Mouse (Mus musculus) kidney, adult 9 months (tissue): ENCODE data around the gene Amhr2.

Experiments used
- DNase-seq: peaks from one replicate; pipeline ENCODE4 v3.0.0; 2022

Amhr2 gene

GRCm38 (mm10) chr15:102424657-102425056 lies 20.5 kb upstream of the Amhr2 start:
- no peak for DNase-seq

DNA sequence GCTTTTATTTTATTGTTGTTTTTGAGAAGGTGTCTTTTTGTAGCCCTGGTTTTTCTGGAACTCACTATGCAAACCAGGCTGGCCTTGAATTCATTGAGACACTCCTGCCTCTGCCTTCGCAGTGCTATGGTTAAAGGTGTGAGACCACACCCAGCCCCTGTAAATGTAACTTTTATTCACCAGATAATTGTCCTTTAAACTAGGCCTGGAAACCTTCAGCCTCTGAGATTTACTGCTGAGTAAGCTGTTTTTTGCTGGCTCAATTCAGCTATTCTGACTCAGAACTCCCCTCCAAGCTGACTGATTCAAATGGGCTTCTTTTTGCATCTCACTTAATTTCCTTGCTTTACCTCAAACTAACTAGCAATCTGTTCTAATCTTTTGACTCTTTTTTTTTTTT lies 18.2 kb upstream of the Amhr2 start:
- DNase-seq = no peak

GRCm38 (mm10) chr15:102432046-102432445 lies 13.1 kb upstream of the Amhr2 start:
- no peak for DNase-seq

GRCm38 (mm10) chr15:102433173-102433572 lies 12.0 kb upstream of the Amhr2 start:
- no peak for DNase-seq

- DNase-seq = peak; percentile 93
Measured at GRCm38 (mm10) chr15:102442490-102442889, 2.7 kb upstream of the Amhr2 start.

DNA sequence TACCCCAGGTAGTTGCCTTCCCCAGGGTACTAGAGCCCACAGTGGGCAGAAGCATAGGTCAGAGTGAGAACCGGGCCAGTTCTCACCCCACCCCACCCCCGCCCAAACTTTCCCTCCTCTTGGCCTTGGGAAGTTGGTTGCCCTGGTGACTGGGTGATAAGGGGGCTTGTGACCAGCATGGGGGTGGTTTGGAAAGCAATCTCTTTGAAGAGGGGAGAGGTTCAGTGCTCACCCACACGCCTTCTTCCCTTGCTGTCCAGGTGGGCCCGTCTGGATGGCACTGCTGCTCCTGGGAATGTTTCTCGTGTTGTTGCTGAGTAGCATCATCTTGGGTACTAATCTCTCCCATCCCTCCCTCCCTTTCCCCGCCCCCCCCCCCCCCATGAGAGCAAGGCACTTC lies 1.3 kb downstream of the Amhr2 start:
- no peak for DNase-seq

DNA sequence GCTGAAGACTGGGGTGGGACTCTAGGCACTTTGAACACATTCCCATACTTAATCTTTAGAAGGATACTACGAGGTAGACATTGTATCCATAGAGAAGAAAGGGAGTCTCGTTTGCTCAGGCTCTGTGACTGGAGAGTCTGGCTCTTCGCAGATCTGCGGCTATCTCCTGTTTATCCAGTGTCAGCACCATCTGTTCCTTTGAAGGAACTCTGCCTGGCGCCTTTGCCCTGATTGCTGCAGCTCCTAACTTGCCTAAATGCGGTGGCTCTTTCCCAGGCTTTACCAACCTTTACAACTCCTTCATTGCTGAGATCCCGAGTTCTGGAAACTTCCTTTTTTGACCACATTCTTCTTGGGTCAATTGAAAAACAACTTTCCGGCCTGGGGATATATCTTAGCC lies 4.2 kb downstream of the Amhr2 start:
- DNase-seq = no peak

- DNase-seq = peak; percentile 64
Measured at GRCm38 (mm10) chr15:102450928-102451327, 5.8 kb downstream of the Amhr2 start.

- DNase-seq = no peak
Measured at GRCm38 (mm10) chr15:102451666-102452430, 6.7 kb downstream of the Amhr2 start.

GRCm38 (mm10) chr15:102455993-102456392 lies 10.8 kb downstream of the Amhr2 start:
- peak; percentile 33 for DNase-seq

- DNase-seq = no peak
Measured at GRCm38 (mm10) chr15:102458050-102458736, 13.0 kb downstream of the Amhr2 start.

- peak; percentile 99 for DNase-seq
Measured at GRCm38 (mm10) chr15:102458904-102459317, 13.7 kb downstream of the Amhr2 start, which contains the start of gene Prr13. Gene Prr13 (plus strand): TSS chr15:102459028.

- no peak for DNase-seq
Measured at GRCm38 (mm10) chr15:102459381-102459780, 14.2 kb downstream of the Amhr2 start.

DNA sequence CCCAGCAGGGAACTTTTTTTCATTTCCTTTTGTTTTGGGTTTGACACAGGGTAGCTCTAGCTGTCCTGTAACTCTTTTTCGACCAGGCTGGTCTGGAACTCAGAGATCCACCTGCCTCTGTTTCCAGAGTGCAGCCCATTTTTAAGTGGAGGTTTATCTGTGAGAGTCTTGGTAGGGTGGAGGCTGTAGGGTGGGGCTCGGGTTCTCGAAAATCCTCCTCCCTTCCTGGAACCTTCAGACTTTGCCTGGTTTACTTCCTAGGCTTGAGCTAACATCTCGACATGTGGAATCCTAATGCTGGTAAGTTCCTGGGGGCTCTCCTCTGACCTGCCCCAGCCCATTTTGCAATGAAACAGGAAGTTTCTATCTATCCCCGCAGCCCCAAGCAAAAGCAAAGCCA lies 14.7 kb downstream of the Amhr2 start:
- no peak for DNase-seq

DNA sequence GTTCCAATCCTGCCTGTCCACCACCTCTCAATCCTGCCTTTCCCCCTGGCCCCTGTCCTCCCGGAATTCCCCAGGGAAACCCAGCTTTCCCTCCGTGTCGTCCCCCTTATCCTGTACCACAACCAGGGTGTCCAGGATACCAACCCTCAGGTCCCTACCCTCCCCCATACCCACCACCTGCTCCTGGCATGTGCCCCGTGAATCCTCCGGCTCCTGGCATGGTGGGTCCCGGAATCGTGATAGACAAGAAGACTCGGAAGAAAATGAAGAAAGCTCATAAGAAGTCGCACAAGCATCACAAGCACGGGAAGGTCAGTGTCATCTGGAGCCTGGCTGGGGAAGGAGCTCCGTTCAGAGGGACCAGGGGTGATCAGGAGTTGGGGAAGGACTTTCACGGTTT lies 15.2 kb downstream of the Amhr2 start:
- no peak for DNase-seq

DNA sequence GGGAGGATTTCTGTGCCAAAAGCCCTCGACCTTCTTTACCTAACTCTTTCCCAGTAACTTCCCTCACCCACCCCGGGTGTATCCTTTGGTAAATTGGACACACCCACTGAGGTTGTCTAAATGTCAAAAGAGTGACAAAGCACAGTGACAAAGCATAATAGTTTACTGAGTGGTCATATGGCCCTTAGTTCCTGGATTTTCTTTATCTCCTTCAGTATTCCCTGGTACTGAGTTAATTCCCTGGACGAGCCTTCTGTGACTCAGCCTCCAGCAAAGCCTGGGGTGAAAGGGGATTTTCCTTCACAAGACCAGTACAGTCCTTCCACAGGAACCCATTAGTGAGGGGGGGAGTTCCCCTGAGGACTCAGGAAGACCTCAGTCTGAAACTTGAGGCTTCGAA lies 15.8 kb downstream of the Amhr2 start:
- no peak for DNase-seq

- no peak for DNase-seq
Measured at GRCm38 (mm10) chr15:102461430-102462075, 16.4 kb downstream of the Amhr2 start.

DNA sequence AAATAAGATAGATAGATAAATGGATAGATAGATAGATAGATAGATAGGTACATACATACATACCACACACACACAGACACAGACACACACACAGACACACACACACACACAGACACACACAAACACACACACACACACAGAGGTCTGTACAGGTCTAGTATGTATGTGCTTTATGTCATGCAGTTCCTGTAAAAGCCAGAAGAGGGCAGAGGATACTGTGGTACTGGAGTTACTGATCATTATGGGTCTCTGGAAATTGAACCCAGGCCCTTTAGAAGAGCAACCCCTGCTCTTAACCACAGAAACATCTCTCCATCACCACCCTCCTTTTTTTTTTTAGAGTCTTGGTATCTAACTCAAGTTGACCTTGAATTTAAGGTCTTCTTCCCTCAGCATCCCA lies 18.5 kb downstream of the Amhr2 start:
- DNase-seq = peak; percentile 62

DNA sequence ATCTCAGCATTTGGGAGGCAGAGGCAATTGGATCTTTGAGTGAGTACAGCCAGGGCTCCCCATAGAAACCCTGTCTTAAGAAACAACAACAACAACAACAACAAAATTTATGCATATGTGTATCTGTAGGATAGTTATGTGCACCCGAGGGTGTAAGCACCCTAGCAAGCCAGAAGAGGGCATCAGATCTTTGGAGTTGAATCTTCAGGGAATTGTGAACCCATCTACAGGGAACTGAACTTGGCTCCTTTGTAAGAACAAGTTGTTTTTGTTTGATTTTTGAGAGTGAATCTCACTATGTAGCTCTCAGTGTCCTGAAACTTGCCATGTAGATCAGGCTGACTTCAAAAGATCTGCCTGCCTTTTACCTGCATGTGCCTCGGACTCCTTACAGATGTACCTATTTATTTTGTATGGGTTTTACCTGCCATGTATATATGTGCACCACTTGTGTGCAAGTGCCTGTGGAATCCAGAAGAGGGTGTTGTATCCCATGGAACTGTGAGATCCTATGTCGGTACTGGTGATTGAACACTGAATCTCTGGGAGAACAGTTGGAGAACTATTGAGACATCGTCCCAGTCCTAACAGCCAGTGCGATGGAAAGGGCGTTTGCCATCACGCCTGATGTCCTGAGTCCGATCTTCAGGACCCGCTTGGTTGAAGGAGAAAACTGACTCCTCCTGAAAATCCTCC lies 23.7 kb downstream of the Amhr2 start:
- DNase-seq = no peak

- DNase-seq = peak; percentile 97
Measured at GRCm38 (mm10) chr15:102470183-102470604, 25.0 kb downstream of the Amhr2 start, which contains the start of gene Pcbp2. Gene Pcbp2 (plus strand): TSS chr15:102470539.

DNA sequence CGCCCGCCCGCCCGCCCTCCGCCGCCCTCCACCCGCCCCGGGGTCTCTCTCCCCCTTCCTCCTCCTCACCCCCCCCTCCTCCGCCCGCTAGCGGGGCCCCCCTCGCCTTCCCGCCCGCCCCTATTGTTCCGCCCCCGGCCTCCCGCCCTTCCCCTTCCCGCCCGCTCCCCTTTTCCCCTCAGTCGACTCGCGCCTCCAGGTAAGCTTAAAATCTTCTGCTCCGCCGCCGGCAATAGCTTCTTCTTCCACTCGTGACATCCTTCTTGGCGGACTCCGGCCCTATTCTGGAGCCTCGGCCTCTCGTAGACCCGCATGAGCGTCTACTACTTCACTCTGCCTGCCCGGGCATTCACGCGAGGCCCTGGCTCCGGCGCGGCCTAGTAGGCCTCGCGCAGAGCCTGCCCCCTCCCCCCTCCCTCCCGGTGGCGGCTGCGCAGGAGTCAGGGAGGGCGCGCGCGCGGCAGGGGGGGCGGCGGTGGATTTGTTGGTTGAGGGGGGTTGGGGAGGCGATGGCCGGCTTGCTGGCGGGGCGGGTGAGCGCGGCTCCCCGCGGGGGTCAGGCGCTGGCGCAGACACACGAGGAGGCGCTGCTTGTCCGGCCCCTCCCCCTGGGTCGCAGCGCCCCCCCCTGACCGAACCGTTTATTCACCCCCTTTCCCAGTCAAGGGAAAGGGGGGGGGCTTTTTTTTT lies 25.6 kb downstream of the Amhr2 start:
- peak; percentile 82 for DNase-seq

DNA sequence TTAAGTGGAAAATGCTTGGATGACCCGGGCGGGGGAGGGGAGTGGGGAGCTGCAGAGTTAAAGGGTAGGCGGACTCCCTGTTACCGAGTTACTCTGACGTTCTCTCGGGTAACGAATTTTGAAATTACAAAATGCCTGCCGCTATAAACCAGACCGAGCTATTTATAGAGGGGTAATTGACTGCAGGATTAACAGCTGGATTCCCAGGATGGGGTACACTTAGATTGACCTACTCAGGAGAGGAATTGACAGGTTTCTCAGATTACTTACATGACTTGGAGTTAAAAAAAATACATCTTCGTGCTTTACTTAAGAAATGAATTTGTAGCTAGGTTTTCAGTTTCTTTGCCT lies 26.1 kb downstream of the Amhr2 start:
- no peak for DNase-seq

DNA sequence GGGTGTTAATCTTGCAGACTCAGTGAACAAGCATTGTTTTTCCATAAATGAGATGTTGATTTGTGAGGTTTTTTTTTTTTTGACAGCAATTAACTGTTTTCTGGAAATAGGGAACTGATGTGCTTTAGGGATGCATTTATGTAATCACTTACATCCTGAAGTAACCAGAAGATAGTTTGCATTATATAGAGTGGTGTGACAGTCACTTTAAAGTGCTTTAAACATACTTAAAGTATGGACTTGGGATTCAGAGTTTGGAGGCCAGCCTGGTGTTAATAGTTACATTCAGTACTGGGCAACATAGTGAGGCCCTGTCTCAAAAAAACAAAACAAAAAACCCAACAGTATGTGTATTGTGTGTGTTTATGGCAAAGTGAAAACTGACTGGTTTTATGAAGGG lies 26.6 kb downstream of the Amhr2 start:
- no peak for DNase-seq
